In the genomic region with DNA sequence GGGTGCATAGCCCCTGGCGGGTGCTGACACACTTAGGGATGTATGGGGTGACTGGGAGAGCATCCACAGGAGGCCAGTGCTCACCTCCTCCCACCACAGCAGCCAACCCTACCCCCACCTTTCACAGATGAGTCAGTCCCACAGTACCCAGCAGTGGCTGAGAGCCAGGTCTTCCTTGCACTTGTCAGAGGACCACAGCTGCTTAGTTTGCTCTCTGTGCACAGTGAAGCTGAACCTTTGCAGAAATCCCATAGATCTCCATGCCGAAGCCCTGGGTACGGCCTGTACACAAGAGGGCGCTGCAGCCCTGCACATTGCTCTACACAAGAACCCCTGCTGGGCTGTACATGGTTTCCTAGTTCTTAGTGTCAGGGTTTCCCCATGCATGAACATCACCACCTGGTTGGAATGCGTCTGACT, we compare ENCODE assay signal across 9 mouse cellular contexts.
DNase-seq lines count a peak whose midpoint lies in the region; ATAC-seq and TF ChIP-seq lines count a peak whose summit lies in the region.
"Had no signal": no experiment of that assay in that cellular context is flagged by ENCODE, and none has a peak within 500 bp of the region (broad histone marks: within the 10 kb centered on the region; RNA-seq: fewer than 3 reads in every experiment).

No protein-coding gene starts in this region.

- H3K9ac ChIP-seq in ES-Bruce4 (ENCODE audit: low read depth, poor library complexity, severe bottlenecking): no peak overlapping the region
- H3K9ac ChIP-seq in lung, embryonic 14.5 days: no peak overlapping the region
- H3K9ac ChIP-seq: embryonic facial prominence, embryonic 13.5 days had no signal

- no peak overlapping the region for H3K4me3 ChIP-seq in ES-Bruce4 (ENCODE audit: low read depth, low read length)
- no peak overlapping the region for H3K4me3 ChIP-seq in lung, embryonic 14.5 days (ENCODE audit: low read depth, low read length)
- H3K4me3 ChIP-seq: embryonic facial prominence, embryonic 13.5 days had no signal

- H3K9me3 ChIP-seq in ES-Bruce4 (replicated peaks; ENCODE audit: control insufficient read depth, insufficient read depth, low read length, poor library complexity, severe bottlenecking): no peaks in the 10 kb centered on the region
- no peaks in the 10 kb centered on the region for H3K9me3 ChIP-seq in lung, embryonic 14.5 days (ENCODE audit: low read depth, low read length)
- H3K9me3 ChIP-seq: embryonic facial prominence, embryonic 13.5 days had no signal

- no peaks in the 10 kb centered on the region for H3K4me1 ChIP-seq in ES-Bruce4 (ENCODE audit: control insufficient read depth, insufficient read depth, low read length)
- H3K4me1 ChIP-seq in lung, embryonic 14.5 days (ENCODE audit: insufficient read depth): no peaks in the 10 kb centered on the region
- H3K4me1 ChIP-seq: embryonic facial prominence, embryonic 13.5 days had no signal

- H3K27ac ChIP-seq in ES-Bruce4 (ENCODE audit: insufficient read depth, low read length): no peak overlapping the region
- H3K27ac ChIP-seq in lung, embryonic 14.5 days (ENCODE audit: low read depth): no peak overlapping the region
- H3K27ac ChIP-seq: embryonic facial prominence, embryonic 13.5 days had no signal

- no peaks in the 10 kb centered on the region for H3K36me3 ChIP-seq in ES-Bruce4 (ENCODE audit: control insufficient read depth, insufficient read depth, low read length, poor library complexity, severe bottlenecking)
- no peaks in the 10 kb centered on the region for H3K36me3 ChIP-seq in lung, embryonic 14.5 days (ENCODE audit: insufficient read depth)
- H3K36me3 ChIP-seq: embryonic facial prominence, embryonic 13.5 days had no signal

- WGBS in lung, embryonic 14.5 days: 51% methylated on average over 5 of the region's 5 CpGs

- H3K27me3 ChIP-seq in ES-Bruce4 (ENCODE audit: control insufficient read depth, insufficient read depth, low read length, poor library complexity, severe bottlenecking): no peaks in the 10 kb centered on the region
- H3K27me3 ChIP-seq in lung, embryonic 14.5 days (ENCODE audit: insufficient read depth, low read length): no peaks in the 10 kb centered on the region
- H3K27me3 ChIP-seq: embryonic facial prominence, embryonic 13.5 days had no signal

- peak; percentile 60 for TF ChIP-seq CTCF in ES-Bruce4 (IDR thresholded peaks at IDR 0.05; ENCODE audit: low read depth, low read length)
- TF ChIP-seq CTCF in lung, embryonic 14.5 days (IDR thresholded peaks at IDR 0.05; ENCODE audit: low read depth): peak; percentile 60

- DNase-seq in 3134 (ENCODE audit: extremely low read depth, insufficient read length, low spot score): peak; percentile 71
- peak; percentile 43 to 60 for DNase-seq in cerebellum, adult 18-20 months
- DNase-seq in frontal cortex, postnatal 10 days (ENCODE audit: low spot score in 2 of 2): peak; percentile 46 to 70
- peak; percentile 58 to 77 for DNase-seq in layer of hippocampus, adult 18-20 months (ENCODE audit: low spot score in 2 of 2)
- DNase-seq in lung, embryonic 14.5 days: peak; percentile 40
- DNase-seq in right cerebral cortex, postnatal 4 days: peak; percentile 48
- no peak for DNase-seq in thymus, postnatal 36 days

- TF ChIP-seq POLR2A in ES-Bruce4 (IDR thresholded peaks at IDR 0.05; ENCODE audit: insufficient read depth, low read length): no peak

- no peak for TF ChIP-seq EP300 in ES-Bruce4 (IDR thresholded peaks at IDR 0.05; ENCODE audit: insufficient read depth, low read depth, low read length)

- H3K4me2 ChIP-seq in lung, embryonic 14.5 days: no peak overlapping the region
- H3K4me2 ChIP-seq: embryonic facial prominence, embryonic 13.5 days had no signal

- ATAC-seq in lung, embryonic 14.5 days (ENCODE audit: insufficient read depth): peak; percentile 21; the same call in 1 of the 2 replicates

Comparison
In these comparisons a context has a peak if more than half of its experiments do, and no peak if none do; other contexts are left out.
1. DNase-seq: peak in 3134 (single experiment), cerebellum, adult 18-20 months (2 of 2), frontal cortex, postnatal 10 days (2 of 2), layer of hippocampus, adult 18-20 months (2 of 2), lung, embryonic 14.5 days (single experiment) and right cerebral cortex, postnatal 4 days (single experiment); none in thymus, postnatal 36 days (0 of 2).